Mouse (Mus musculus) left cerebral cortex, postnatal 14 days (tissue): ENCODE data around the gene Socs4. TPM values are rescaled to one million over a fixed set of nuclear protein-coding genes. Genes with fewer than 3 reads are reported as not detected.
"Not testable (repeated sequence)": the region's sequence is repeated elsewhere in the genome, so short reads cannot be mapped to it uniquely, and the experiment has no call there.

Source experiments
- DNase-seq, 2 experiments: peaks; one replicate each; pipeline ENCODE4 v3.0.0; 2021 to 2022; ENCODE audit warnings: low spot score in 2 of 2, mixed read lengths in 1 of 2
- intact Hi-C: fragments of 180-260 bp; cut with DNase I; formaldehyde crosslinking; loops from one replicate; pipeline ENCODE4 v1.15.1; 2025
- total RNA-seq, 2 experiments: library from RNA; stranded (reverse); gene quantifications; 2 replicates each; pipeline ENCODE4 v1.2.3; 2021

Gene Socs4
- total RNA-seq, 2 experiments from 2014 or later, result 10.1 to 10.5 TPM

GRCm38 (mm10) chr14:47281535-47281934 lies 4.8 kb downstream of the Socs4 start:
- DNase-seq, result no peak
- intact Hi-C loops, result no loop called here

DNA sequence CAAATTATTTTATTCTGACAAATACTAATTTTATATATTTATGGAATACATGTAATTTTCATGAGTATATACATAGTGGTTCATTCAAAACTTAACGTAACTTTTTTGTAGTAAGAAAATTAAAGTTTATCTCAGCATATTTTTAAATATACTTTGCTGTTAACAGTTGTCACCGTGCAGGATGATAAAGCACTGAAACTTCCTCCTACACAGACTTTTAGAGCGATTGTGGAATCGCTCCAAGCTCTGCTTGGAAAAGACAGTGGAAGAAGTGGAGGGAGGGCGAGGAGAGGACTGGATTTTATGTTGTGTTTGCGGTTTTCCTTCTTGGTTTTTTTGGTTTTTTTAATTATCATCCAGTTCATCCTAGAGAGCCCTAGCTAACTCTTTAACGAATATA lies 6.8 kb downstream of the Socs4 start:
- peak in 1 of 2 experiments; percentile 22 for DNase-seq
- intact Hi-C loops, result no loop called here

DNA sequence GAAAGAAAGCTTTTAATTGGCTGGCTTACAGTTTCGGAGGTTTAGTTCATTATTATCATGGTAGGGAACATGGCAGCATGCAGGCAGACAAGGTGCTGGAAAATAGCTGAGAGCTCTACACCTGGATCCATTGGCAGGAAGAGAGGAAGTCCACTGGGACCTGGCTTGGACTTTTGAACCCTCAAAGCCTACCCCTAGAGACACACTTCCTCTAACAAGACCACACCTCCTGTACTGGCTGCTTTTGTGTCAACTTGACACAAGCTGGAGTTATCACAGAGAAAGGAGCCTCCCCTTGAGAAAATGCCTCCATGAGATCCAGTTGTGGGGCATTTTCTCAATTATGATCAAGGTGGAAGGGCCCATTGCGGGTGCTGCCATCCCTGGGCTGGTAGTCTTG lies 8.5 kb downstream of the Socs4 start:
- no peak for DNase-seq
- intact Hi-C loops, result no loop called here

DNA sequence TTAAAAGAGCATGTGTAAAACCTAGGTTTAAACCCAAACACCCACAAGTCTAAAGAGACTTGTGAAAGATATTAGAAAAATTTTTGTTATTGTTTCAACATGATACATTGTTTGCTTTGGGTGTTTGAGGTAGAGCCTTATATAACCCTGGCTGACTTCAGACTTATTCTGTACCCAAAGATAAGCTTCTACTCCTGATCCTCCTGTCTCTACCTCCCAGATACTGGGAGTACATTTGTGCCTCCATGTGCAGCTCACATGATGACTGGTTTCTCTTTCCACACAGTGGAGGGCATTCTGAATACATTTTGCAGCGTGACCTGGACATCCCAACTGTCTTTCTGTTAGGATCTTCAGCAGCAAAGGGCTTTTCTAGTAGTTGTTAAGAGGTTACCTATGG lies 9.5 kb downstream of the Socs4 start:
- no peak for DNase-seq
- intact Hi-C loops, result no loop called here

GRCm38 (mm10) chr14:47287021-47287420 lies 10.3 kb downstream of the Socs4 start:
- intact Hi-C loops, result no loop called here
- no peak for DNase-seq

DNA sequence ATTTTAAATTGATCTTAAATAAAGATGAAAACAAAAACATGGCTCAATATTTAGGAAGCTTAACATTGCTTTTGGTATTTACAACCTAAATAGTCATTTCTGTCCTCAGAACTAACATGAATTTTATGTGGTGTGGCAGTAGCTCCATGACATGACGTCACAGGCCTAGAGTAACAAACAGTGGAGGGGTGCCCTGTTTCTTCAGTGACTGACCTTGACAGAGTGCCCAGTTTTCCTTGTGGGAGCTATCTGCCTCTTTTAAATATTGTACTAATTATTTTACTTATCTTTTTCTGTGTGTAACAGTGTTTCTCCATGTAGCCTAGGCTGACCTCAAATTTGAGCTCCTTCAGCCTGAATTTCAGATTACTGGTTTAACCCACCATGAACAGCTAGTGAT lies 15.0 kb downstream of the Socs4 start:
- intact Hi-C loops, result no loop called here
- DNase-seq, result no peak

DNA sequence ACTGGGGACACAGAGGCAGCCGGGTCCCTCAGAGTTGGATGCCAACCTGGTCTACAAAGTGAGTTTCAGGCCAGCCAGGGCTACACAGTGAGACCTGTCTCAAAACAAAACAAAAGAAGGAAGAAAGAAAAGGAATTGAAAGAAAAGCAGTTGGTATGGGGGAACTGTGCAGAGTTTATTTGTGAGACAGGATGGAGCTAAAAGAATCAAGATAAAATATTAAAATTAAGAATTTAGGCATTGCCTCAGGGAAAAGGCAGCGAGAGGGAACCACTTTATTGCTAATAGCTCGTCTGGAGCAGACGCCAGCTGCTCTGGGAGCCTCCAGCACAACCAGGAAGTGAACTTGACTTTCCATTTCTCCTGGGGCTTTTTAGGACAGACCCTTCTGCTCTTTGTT lies 17.4 kb downstream of the Socs4 start:
- intact Hi-C loops, result no loop called here
- no peak for DNase-seq

DNA sequence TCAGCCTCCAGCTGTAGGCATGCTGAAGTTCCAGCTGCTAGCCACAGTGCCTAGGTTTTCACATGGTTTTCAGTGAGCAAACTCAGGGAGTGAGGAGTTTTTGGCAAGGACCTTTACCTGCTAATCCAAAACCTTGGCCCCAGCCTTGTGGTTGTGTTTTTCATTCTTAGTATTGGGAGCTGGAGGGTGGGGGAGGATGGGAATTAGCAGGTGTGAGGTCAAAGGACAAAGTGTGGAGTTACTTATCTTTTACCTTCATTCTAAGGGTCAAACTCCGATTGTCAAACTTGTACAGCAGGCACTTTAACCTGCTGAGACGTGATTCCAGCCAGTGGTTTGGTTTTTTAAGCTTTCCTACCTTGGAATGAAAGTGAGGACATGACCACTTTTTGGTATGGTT lies 19.5 kb downstream of the Socs4 start:
- intact Hi-C loops, result no loop called here
- no peak for DNase-seq

- intact Hi-C loops, result no loop called here
These were observed 21.2 kb downstream of the Socs4 start, which contains the start of gene Mapk1ip1l for GRCm38 (mm10) chr14:47297785-47298407. TSS of gene Mapk1ip1l (plus strand) at chr14:47298266.

GRCm38 (mm10) chr14:47298408-47298792 lies 21.7 kb downstream of the Socs4 start:
- DNase-seq, result no peak
- intact Hi-C loops, result no loop called here

More at GRCm38 (mm10) chr14:47297785-47298407, 21.2 kb downstream of the Socs4 start, which contains the start of gene Mapk1ip1l:
- peak; percentile 83 to 90 for DNase-seq

- DNase-seq, result peak in 1 of 2 experiments; percentile 20
- intact Hi-C loops, result no loop called here
These were observed 22.1 kb downstream of the Socs4 start for GRCm38 (mm10) chr14:47298819-47299261.

DNA sequence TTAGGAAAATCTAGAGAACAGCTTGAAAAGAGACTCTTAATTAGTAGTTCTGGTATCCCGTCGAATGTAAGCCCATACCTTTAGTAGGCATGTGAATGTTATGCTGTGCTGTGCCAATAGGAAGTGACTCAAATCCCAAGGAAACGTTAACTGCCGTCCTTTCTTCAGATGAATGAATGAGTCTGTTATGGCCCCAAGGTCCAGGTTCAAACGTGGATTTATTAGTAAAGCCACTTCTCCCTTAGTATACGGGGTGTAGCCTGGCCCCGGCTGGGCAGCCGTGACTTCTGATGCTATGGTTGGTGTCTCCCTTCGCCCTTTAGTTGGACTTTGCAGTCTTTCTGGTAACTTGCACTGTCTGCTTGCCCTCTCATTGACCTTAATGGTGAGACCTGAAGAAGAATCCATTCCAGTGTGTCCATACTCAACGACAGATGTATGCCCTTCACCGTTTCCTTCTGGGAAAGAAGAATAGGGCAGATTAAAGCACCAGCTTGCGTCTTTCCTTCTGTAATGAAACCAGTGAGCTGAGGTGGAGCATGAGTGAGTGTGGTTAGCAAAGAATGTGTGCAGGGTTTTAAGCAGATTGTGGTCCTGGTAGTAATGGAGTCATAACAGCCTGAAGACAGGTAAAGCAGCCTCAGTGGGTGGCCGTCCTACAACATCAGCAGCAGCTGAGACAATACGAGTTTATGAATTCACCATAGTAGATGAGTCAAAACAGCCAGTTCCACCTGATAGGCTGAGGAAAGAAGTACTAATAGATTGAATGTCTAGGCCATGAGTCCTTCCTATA lies 26.4 kb downstream of the Socs4 start:
- intact Hi-C loops, result no loop called here

GRCm38 (mm10) chr14:47304814-47305405 lies 28.2 kb downstream of the Socs4 start:
- intact Hi-C loops, result no loop called here
- no peak for DNase-seq

More for the DNA sequence above, 26.4 kb downstream of the Socs4 start:
- no peak for DNase-seq

GRCm38 (mm10) chr14:47305933-47306332 lies 29.2 kb downstream of the Socs4 start:
- intact Hi-C loops, result no loop called here
- DNase-seq, result no peak

DNA sequence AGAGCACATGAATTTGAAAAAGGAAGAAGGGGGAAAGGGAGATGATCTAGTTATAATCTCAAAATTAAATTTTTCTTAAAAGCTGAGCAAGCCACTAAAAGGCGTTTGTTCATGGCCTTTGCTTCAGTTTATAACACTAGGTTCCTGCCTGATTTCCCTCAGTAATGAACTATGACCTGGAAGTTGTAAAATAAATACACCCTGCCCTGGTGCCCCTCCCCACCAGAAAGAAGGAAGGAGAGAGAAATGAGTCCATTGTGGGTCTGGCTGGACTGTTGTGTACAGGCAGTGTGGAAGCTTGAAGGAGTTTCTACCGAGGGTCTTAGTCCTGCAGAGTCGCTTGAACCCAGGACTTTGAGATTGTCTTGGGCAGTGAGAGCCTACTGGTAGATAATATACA lies 30.9 kb downstream of the Socs4 start:
- no peak for DNase-seq
- intact Hi-C loops, result no loop called here

DNA sequence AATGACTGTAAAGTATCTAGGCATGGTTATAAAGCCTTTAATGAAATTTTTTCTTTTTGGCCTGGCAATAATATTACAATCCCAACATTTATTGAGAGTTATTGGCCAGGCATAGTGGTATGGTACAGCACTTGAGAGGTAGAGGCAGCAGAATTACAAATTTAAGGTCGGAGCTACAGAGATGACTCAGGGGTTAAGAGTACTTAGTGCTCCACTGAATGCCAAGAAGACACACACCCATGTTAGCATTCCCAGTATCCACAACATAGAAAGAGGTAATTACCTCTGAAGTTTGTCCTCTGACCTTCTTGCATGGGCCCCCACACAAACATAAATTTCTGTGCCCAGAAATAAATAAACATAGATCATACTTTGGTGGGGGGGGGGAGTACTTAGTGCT lies 32.3 kb downstream of the Socs4 start:
- intact Hi-C loops, result no loop called here

DNA sequence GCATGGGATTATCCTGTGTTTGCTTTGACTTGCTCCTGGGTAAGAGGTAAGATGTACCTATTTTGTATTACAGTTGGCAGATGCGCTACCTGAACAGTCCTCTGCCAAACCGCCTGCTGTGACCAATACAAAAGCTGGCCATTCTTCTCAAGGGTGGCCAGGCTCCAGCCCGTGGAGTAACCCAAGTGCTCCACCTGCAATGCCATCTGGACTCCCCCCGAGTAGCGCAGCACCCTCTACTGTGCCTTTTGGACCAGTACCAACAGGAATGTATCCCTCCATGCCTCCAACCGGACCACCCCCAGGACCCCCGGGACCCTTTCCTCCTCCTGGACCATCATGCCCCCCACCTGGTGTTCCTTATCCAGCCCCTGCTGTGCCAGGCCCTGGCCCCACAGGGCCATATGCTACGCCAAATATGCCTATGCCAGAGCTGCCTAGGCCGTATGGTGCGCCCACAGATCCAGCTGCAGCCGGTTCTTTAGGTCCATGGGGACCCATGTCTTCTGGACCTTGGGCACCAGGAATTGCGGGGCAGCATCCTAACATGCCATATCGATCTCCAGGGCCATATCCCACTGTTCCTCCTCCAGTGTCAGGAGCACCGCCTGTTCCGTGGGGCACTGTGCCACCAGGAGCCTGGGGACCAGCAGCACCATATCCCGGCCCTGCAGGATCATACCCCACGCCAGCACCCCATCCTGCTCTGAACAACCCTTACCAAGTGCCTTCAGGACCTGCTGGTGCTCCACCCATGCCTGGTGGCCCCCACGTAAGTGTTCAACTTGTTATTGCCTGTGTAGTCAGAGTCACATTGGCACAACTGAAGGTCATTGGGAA lies 33.8 kb downstream of the Socs4 start:
- intact Hi-C loops, result no loop called here

More for the DNA sequence above, 32.3 kb downstream of the Socs4 start:
- DNase-seq, result no peak

GRCm38 (mm10) chr14:47319362-47319761 lies 42.6 kb downstream of the Socs4 start:
- no peak for DNase-seq
- intact Hi-C loops, result no loop called here

More for the DNA sequence above, 33.8 kb downstream of the Socs4 start:
- DNase-seq, result no peak

DNA sequence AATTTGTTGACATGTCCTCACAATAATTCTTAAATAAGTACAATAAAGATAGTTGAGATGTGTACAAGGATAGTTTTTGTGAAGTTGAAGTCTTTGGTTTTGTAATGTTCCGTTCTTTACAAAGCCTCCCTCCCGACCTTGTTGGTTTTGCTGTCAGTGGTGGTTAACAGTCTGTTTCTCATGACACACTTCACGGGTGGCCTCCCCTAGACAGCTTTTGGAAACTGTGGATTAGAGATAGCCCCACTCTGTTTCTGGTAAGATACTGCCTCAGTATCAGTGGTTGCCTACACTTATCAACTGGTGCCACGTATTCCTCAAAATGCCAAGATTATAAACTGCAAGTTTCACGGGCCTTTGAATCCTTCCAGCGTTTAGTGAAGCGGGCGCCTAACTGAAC lies 44.9 kb downstream of the Socs4 start:
- DNase-seq, intact Hi-C loops: not testable (repeated sequence)
